Mouse (Mus musculus) MEL (cell line): ENCODE data around the gene Ankra2.
A peak's percentile ranks its signal among the peaks of the same experiment; 100 is the strongest.

Experiments
- CTCF ChIP-seq, 3 experiments: IDR thresholded peaks in 2 of 3; conservative IDR thresholded peaks in 1 of 3; 2 replicates each; pipeline ENCODE4 v1.5.1; 2011 to 2012; ENCODE audit warnings: low read length in 3 of 3, low read depth in 2 of 3, mild to moderate bottlenecking in 2 of 3, improper control_type of control experiment in 1 of 3, inconsistent platforms in 1 of 3, mixed read lengths in 1 of 3, moderate library complexity in 1 of 3; ENCODE audit not compliant: control insufficient read depth in 1 of 3, insufficient read depth in 1 of 3, poor library complexity in 1 of 3, severe bottlenecking in 1 of 3
- E2F4 ChIP-seq: IDR thresholded peaks from 2 replicates; pipeline ENCODE4 v1.6.1; 2011; ENCODE audit warnings: low read depth, low read length, improper control_type of control experiment, borderline replicate concordance
- HCFC1 ChIP-seq: IDR thresholded peaks from 2 replicates; pipeline ENCODE4 v1.6.1; 2012; ENCODE audit warnings: low read depth, mild to moderate bottlenecking, inconsistent platforms, low read length, improper control_type of control experiment, moderate library complexity
- KAT2A ChIP-seq: conservative IDR thresholded peaks from 2 replicates; pipeline ENCODE4 v1.6.1; 2012; ENCODE audit warnings: low read depth, low read length, improper control_type of control experiment, inconsistent platforms
- MAFK ChIP-seq: IDR thresholded peaks from 2 replicates; pipeline ENCODE4 v1.6.1; 2011; ENCODE audit warnings: low read depth, mild to moderate bottlenecking, low read length, improper control_type of control experiment, borderline replicate concordance
- SMC3 ChIP-seq: IDR thresholded peaks from 2 replicates; pipeline ENCODE4 v1.6.1; 2011; ENCODE audit warnings: low read depth, low read length, improper control_type of control experiment
- USF2 ChIP-seq, 2 experiments: IDR thresholded peaks; 2 replicates each; pipeline ENCODE4 v1.6.1; 2011 to 2012; ENCODE audit warnings: improper control_type of control experiment in 2 of 2, low read length in 2 of 2, borderline replicate concordance in 1 of 2, inconsistent platforms in 1 of 2, low read depth in 1 of 2, mild to moderate bottlenecking in 1 of 2; ENCODE audit not compliant: insufficient read depth in 1 of 2

DNA sequence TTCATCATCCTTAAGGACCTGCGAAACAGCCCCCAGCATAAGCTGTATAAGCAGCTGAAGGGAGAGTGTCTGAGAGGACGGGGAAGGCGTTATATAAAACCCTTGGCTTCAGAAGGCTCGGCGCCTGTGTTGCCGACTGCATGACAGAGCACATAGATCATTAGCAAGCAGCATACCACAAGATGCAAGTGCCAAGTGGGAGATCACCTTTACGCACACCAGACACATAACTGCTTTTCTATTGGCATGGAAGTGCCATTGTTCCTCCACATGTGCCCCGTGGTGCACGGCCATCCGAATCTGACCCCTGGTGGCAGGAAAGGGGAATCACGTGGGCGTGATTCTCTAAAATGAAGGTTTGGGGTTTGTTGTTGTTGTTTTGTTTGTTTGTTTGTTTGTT lies 40.0 kb upstream of the Ankra2 start:
- TF ChIP-seq E2F4 (no peak), CTCF (IDR thresholded peaks at IDR 0.05 in 2 of 3, conservative IDR thresholded peaks at IDR 0.05 in 1 of 3; ENCODE audit: control insufficient read depth in 1 of 3, insufficient read depth in 1 of 3, low read depth in 2 of 3, low read length in 3 of 3, poor library complexity in 1 of 3, severe bottlenecking in 1 of 3) (peak; percentile 55 to 69 (median 65)), SMC3 (peak; percentile 81), MAFK (no peak), KAT2A (no peak), USF2 (IDR thresholded peaks at IDR 0.05; ENCODE audit: borderline replicate concordance in 1 of 2, insufficient read depth in 1 of 2, low read depth in 1 of 2, low read length in 2 of 2) (no peak), HCFC1 (no peak)
